Comparison of ENCODE assay signal across 21 mouse cellular contexts in genomic region chr17:94165305-94165860, GRCm38 (mm10).
"Had no signal": no experiment of that assay in that cellular context is flagged by ENCODE, and none has a peak within 500 bp of the region (broad histone marks: within the 10 kb centered on the region; RNA-seq: fewer than 3 reads in every experiment).

No protein-coding gene starts in this region.

- H3K27ac ChIP-seq: kidney, embryonic 15.5 days; limb, embryonic 10.5 days; limb, embryonic 13.5 days; liver, embryonic 12.5 days; liver, embryonic 15.5 days; lung, embryonic 15.5 days; stomach, embryonic 15.5 days had no signal

- H3K27me3 ChIP-seq: kidney, embryonic 15.5 days; limb, embryonic 13.5 days; liver, embryonic 12.5 days; liver, embryonic 15.5 days; lung, embryonic 15.5 days; megakaryocyte, embryonic 14.5 days; stomach, embryonic 15.5 days had no signal

- H3K4me1 ChIP-seq: kidney, embryonic 15.5 days; limb, embryonic 10.5 days; limb, embryonic 13.5 days; liver, embryonic 12.5 days; liver, embryonic 15.5 days; lung, embryonic 15.5 days; megakaryocyte, embryonic 14.5 days; stomach, embryonic 15.5 days had no signal

- H3K9me3 ChIP-seq: kidney, embryonic 15.5 days; limb, embryonic 10.5 days; limb, embryonic 13.5 days; liver, embryonic 12.5 days; liver, embryonic 15.5 days; lung, embryonic 15.5 days; stomach, embryonic 15.5 days had no signal

- H3K9ac ChIP-seq: kidney, embryonic 15.5 days; limb, embryonic 13.5 days; liver, embryonic 12.5 days; liver, embryonic 15.5 days; lung, embryonic 15.5 days; stomach, embryonic 15.5 days had no signal

- DNase-seq: kidney, adult 11 months; kidney, adult 8-10 months; kidney, postnatal 10 days; kidney, postnatal 36 days; liver; lung, adult 18-20 months; lung, postnatal 10 days; lung, postnatal 36 days; right cerebral cortex, postnatal 25 days; spleen, adult 18-20 months; thymus, postnatal 25 days had no signal

- H3K4me3 ChIP-seq: kidney, embryonic 15.5 days; limb, embryonic 10.5 days; limb, embryonic 13.5 days; liver, embryonic 12.5 days; liver, embryonic 15.5 days; lung, embryonic 15.5 days; megakaryocyte, embryonic 14.5 days; stomach, embryonic 15.5 days had no signal

- ATAC-seq: liver, embryonic 12.5 days; midbrain, embryonic 16.5 days had no signal

- H3K4me2 ChIP-seq: kidney, embryonic 15.5 days; limb, embryonic 13.5 days; liver, embryonic 12.5 days; liver, embryonic 15.5 days; lung, embryonic 15.5 days; midbrain, embryonic 11.5 days; stomach, embryonic 15.5 days had no signal

- H3K36me3 ChIP-seq: kidney, embryonic 15.5 days; limb, embryonic 10.5 days; limb, embryonic 13.5 days; liver, embryonic 12.5 days; liver, embryonic 15.5 days; lung, embryonic 15.5 days; stomach, embryonic 15.5 days had no signal
